Comparison of ENCODE assay signal across 8 mouse cellular contexts in genomic region chr1:134513312-134513860, GRCm38 (mm10). TPM values are rescaled to one million over a fixed set of nuclear protein-coding genes. Genes with fewer than 3 reads are reported as not detected.
DNase-seq lines count a peak whose midpoint lies in the region; ATAC-seq and TF ChIP-seq lines count a peak whose summit lies in the region.

No protein-coding gene starts in this region.

- H3K9me3 ChIP-seq in erythroblast, embryonic 14.5 days (ENCODE audit: control insufficient read depth, low read length) = no peaks in the 10 kb centered on the region
- H3K9me3 ChIP-seq in hindbrain, embryonic 14.5 days (ENCODE audit: control insufficient read depth, low read length) = no peaks in the 10 kb centered on the region
- H3K9me3 ChIP-seq in liver, embryonic 14.5 days (ENCODE audit: control insufficient read depth, low read length) = no peaks in the 10 kb centered on the region
- no peaks in the 10 kb centered on the region for H3K9me3 ChIP-seq in neural tube, embryonic 12.5 days

- H3K4me2 ChIP-seq in hindbrain, embryonic 14.5 days (replicated peaks) = peak overlapping the region; percentile 46
- peak overlapping the region; percentile 66 for H3K4me2 ChIP-seq in liver, embryonic 14.5 days (ENCODE audit: low read depth)
- H3K4me2 ChIP-seq in neural tube, embryonic 12.5 days (replicated peaks) = peak overlapping the region; percentile 74

- WGBS in hindbrain, embryonic 14.5 days = 1% methylated on average over 38 of the region's 38 CpGs
- 2% methylated on average over 38 of the region's 38 CpGs for WGBS in liver, embryonic 14.5 days (ENCODE audit: insufficient replicate concordance)
- WGBS in neural tube, embryonic 12.5 days = 2% methylated on average over 38 of the region's 38 CpGs

- no peak for TF ChIP-seq EP300 in liver, embryonic 14.5 days (IDR thresholded peaks at IDR 0.05; ENCODE audit: low read depth)

- peaks cover 39% of the 10 kb centered on the region for H3K27me3 ChIP-seq in erythroblast, embryonic 14.5 days (ENCODE audit: control insufficient read depth)
- H3K27me3 ChIP-seq in hindbrain, embryonic 14.5 days (ENCODE audit: control insufficient read depth, insufficient read depth, low read length) = peaks cover 7% of the 10 kb centered on the region; the same call in 1 of the 2 replicates
- H3K27me3 ChIP-seq in liver, embryonic 14.5 days (ENCODE audit: control insufficient read depth, insufficient read depth, low read length) = peaks cover 28% of the 10 kb centered on the region
- H3K27me3 ChIP-seq in neural tube, embryonic 12.5 days (replicated peaks) = peaks cover 27% of the 10 kb centered on the region

- no peak for ATAC-seq in hindbrain, embryonic 14.5 days (ENCODE audit: low FRiP score)
- ATAC-seq in liver, embryonic 14.5 days (ENCODE audit: insufficient read depth) = peak; percentile 33; the same call in 1 of the 2 replicates
- no peak for ATAC-seq in neural tube, embryonic 12.5 days (ENCODE audit: low FRiP score, low read depth)

- peak overlapping the region; percentile 14; the same call in 1 of the 2 replicates for H3K9ac ChIP-seq in hindbrain, embryonic 14.5 days
- H3K9ac ChIP-seq in liver, embryonic 14.5 days (replicated peaks) = no peak overlapping the region
- peak overlapping the region; percentile 53 for H3K9ac ChIP-seq in neural tube, embryonic 12.5 days

- peaks cover 6% of the 10 kb centered on the region for H3K36me3 ChIP-seq in erythroblast, embryonic 14.5 days (ENCODE audit: control insufficient read depth)
- H3K36me3 ChIP-seq in hindbrain, embryonic 14.5 days (replicated peaks; ENCODE audit: control insufficient read depth, insufficient read depth) = peaks cover 11% of the 10 kb centered on the region
- H3K36me3 ChIP-seq in liver, embryonic 14.5 days (replicated peaks; ENCODE audit: control insufficient read depth, insufficient read depth, low read depth) = no peaks in the 10 kb centered on the region
- H3K36me3 ChIP-seq in neural tube, embryonic 12.5 days = peaks cover 3% of the 10 kb centered on the region; the same call in 1 of the 2 replicates

- H3K4me1 ChIP-seq in erythroblast, embryonic 14.5 days (ENCODE audit: control insufficient read depth) = peaks cover 9% of the 10 kb centered on the region
- H3K4me1 ChIP-seq in hindbrain, embryonic 14.5 days (replicated peaks; ENCODE audit: control insufficient read depth, insufficient read depth, low read length) = peaks cover 17% of the 10 kb centered on the region; the same call in 1 of the 2 replicates
- H3K4me1 ChIP-seq in liver, embryonic 14.5 days (replicated peaks; ENCODE audit: control insufficient read depth in 2 of 2, insufficient read depth in 2 of 2, low read length in 1 of 2) = no peaks in the 10 kb centered on the region; a peak in 1 of 4 replicates
- H3K4me1 ChIP-seq in neural tube, embryonic 12.5 days = peaks cover 14% of the 10 kb centered on the region

- no peak for TF ChIP-seq CTCF in liver, embryonic 14.5 days (IDR thresholded peaks at IDR 0.05; ENCODE audit: low read depth)

- DNase-seq in thymus, postnatal 4 days = peak; percentile 33
- DNase-seq in thymus, postnatal 0 days (ENCODE audit: low spot score) = no peak
- DNase-seq in hindbrain, embryonic 14.5 days (ENCODE audit: low spot score) = peak; percentile 26
- no peak for DNase-seq in liver, embryonic 14.5 days (ENCODE audit: low read depth in 3 of 3, low spot score in 3 of 3)
- no peak for DNase-seq in spleen, postnatal 36 days (ENCODE audit: low spot score in 2 of 2)
- DNase-seq in frontal cortex, postnatal 36 days (ENCODE audit: low spot score in 2 of 2) = no peak

- no peak overlapping the region for H3K27ac ChIP-seq in hindbrain, embryonic 14.5 days
- no peak overlapping the region for H3K27ac ChIP-seq in liver, embryonic 14.5 days
- no peak overlapping the region for H3K27ac ChIP-seq in neural tube, embryonic 12.5 days

- H3K4me3 ChIP-seq in erythroblast, embryonic 14.5 days (replicated peaks) = peak overlapping the region; percentile 48
- H3K4me3 ChIP-seq in hindbrain, embryonic 14.5 days (replicated peaks; ENCODE audit: low read length) = peak overlapping the region; percentile 23
- peak overlapping the region; percentile 35 to 43 for H3K4me3 ChIP-seq in liver, embryonic 14.5 days (ENCODE audit: insufficient read depth in 1 of 2, low read depth in 2 of 2, low read length in 2 of 2)
- H3K4me3 ChIP-seq in neural tube, embryonic 12.5 days = peak overlapping the region; percentile 32

RNA-seq across cellular contexts. Expression of gene Rabif, which starts 18.9 kb away (rescaled TPM):
- 46.2 and 46.4 TPM in 2 replicates for polyA plus RNA-seq in thymus, postnatal 0 days (2015; fragmentation: Nextera tagmentation; extraction: Ambion mirVana)
- 0.37 and 0.42 TPM in 2 replicates for polyA plus RNA-seq in erythroblast, embryonic 14.5 days (2012)
- polyA plus RNA-seq in hindbrain, embryonic 14.5 days (2014; fragmentation: Nextera tagmentation; extraction: Ambion mirVana) = 73.9 and 82.1 TPM in 2 replicates
- 8.9 and 9.7 TPM in 2 replicates for polyA plus RNA-seq in liver, embryonic 14.5 days (2012; rRNA removed)
- 16.8 and 18.2 TPM in 2 replicates for polyA plus RNA-seq in liver, embryonic 14.5 days (2014; fragmentation: Nextera tagmentation; extraction: Ambion mirVana)
- 47.2 and 50.8 TPM in 2 replicates for polyA plus RNA-seq in neural tube, embryonic 12.5 days (2016; fragmentation: Nextera tagmentation; extraction: Ambion mirVana)

RNA-seq across cellular contexts. Expression of gene Mgat4e, which starts 36.1 kb away (rescaled TPM):
- not detected in 2 replicates for polyA plus RNA-seq in thymus, postnatal 0 days (2015; fragmentation: Nextera tagmentation; extraction: Ambion mirVana)
- polyA plus RNA-seq in erythroblast, embryonic 14.5 days (2012) = not detected in 2 replicates
- not detected in 2 replicates for polyA plus RNA-seq in hindbrain, embryonic 14.5 days (2014; fragmentation: Nextera tagmentation; extraction: Ambion mirVana)
- polyA plus RNA-seq in liver, embryonic 14.5 days (2012; rRNA removed) = not detected in 2 replicates
- not detected in 2 replicates for polyA plus RNA-seq in liver, embryonic 14.5 days (2014; fragmentation: Nextera tagmentation; extraction: Ambion mirVana)
- polyA plus RNA-seq in neural tube, embryonic 12.5 days (2016; fragmentation: Nextera tagmentation; extraction: Ambion mirVana) = not detected in 2 replicates

RNA-seq across cellular contexts. Expression of gene Kdm5b, which starts 46.6 kb away (rescaled TPM):
- 43.7 and 53.6 TPM in 2 replicates for polyA plus RNA-seq in thymus, postnatal 0 days (2015; fragmentation: Nextera tagmentation; extraction: Ambion mirVana)
- polyA plus RNA-seq in erythroblast, embryonic 14.5 days (2012) = 0.01 and 0.05 TPM in 2 replicates
- 83.0 TPM in 2 replicates for polyA plus RNA-seq in hindbrain, embryonic 14.5 days (2014; fragmentation: Nextera tagmentation; extraction: Ambion mirVana)
- 1.5 and 1.8 TPM in 2 replicates for polyA plus RNA-seq in liver, embryonic 14.5 days (2012; rRNA removed)
- 4.2 and 4.9 TPM in 2 replicates for polyA plus RNA-seq in liver, embryonic 14.5 days (2014; fragmentation: Nextera tagmentation; extraction: Ambion mirVana)
- 108 and 114 TPM in 2 replicates for polyA plus RNA-seq in neural tube, embryonic 12.5 days (2016; fragmentation: Nextera tagmentation; extraction: Ambion mirVana)

RNA-seq across cellular contexts. Expression of gene Klhl12, which starts 58.1 kb away (rescaled TPM):
- polyA plus RNA-seq in thymus, postnatal 0 days (2015; fragmentation: Nextera tagmentation; extraction: Ambion mirVana) = 12.7 and 14.3 TPM in 2 replicates
- 0.63 and 1.1 TPM in 2 replicates for polyA plus RNA-seq in erythroblast, embryonic 14.5 days (2012)
- 31.8 and 37.3 TPM in 2 replicates for polyA plus RNA-seq in hindbrain, embryonic 14.5 days (2014; fragmentation: Nextera tagmentation; extraction: Ambion mirVana)
- 12.1 and 17.9 TPM in 2 replicates for polyA plus RNA-seq in liver, embryonic 14.5 days (2012; rRNA removed)
- 28.0 and 31.6 TPM in 2 replicates for polyA plus RNA-seq in liver, embryonic 14.5 days (2014; fragmentation: Nextera tagmentation; extraction: Ambion mirVana)
- 31.8 and 33.2 TPM in 2 replicates for polyA plus RNA-seq in neural tube, embryonic 12.5 days (2016; fragmentation: Nextera tagmentation; extraction: Ambion mirVana)

Comparison
In these comparisons a context has a peak if more than half of its experiments do, and no peak if none do; other contexts are left out.
1. DNase-seq: peak in thymus, postnatal 4 days (single experiment) and hindbrain, embryonic 14.5 days (single experiment); none in thymus, postnatal 0 days (single experiment), liver, embryonic 14.5 days (0 of 3), spleen, postnatal 36 days (0 of 2) and frontal cortex, postnatal 36 days (0 of 2).
2. Peak in every context shown above with its lines, with median percentiles within 50 percentile points of each other: H3K4me3 ChIP-seq and H3K4me2 ChIP-seq.